Mouse (Mus musculus) granulocyte monocyte progenitor cell, adult 5-6 weeks (primary cell): ENCODE results near the gene Abcf3. TPM values are rescaled to one million over a fixed set of nuclear protein-coding genes. Genes with fewer than 3 reads are reported as not detected.

Experiments
- ATAC-seq: replicated peaks from 2 replicates; pipeline ENCODE4 v1.8.0; 2016; ENCODE audit warnings: mild to moderate bottlenecking, moderate TSS enrichment, inconsistent platforms; ENCODE audit not compliant: poor library complexity, severe bottlenecking
- total RNA-seq, 2 experiments: library from RNA; stranded (forward) in 1 of 2; stranded (reverse) in 1 of 2; fragments of 200-712, 200-1000 nt in 1 of 2; fragments of >200 nt in 1 of 2; fragmentation: Nextera tagmentation in 1 of 2; gene quantifications; 2 replicates each; pipeline ENCODE4 v1.2.3; 2014 to 2017

The Abcf3 gene
- total RNA-seq (2014; fragmentation: Nextera tagmentation) = 33.0 and 42.3 TPM in 2 replicates
- 55.1 and 96.9 TPM in 2 replicates for total RNA-seq (2017)

DNA sequence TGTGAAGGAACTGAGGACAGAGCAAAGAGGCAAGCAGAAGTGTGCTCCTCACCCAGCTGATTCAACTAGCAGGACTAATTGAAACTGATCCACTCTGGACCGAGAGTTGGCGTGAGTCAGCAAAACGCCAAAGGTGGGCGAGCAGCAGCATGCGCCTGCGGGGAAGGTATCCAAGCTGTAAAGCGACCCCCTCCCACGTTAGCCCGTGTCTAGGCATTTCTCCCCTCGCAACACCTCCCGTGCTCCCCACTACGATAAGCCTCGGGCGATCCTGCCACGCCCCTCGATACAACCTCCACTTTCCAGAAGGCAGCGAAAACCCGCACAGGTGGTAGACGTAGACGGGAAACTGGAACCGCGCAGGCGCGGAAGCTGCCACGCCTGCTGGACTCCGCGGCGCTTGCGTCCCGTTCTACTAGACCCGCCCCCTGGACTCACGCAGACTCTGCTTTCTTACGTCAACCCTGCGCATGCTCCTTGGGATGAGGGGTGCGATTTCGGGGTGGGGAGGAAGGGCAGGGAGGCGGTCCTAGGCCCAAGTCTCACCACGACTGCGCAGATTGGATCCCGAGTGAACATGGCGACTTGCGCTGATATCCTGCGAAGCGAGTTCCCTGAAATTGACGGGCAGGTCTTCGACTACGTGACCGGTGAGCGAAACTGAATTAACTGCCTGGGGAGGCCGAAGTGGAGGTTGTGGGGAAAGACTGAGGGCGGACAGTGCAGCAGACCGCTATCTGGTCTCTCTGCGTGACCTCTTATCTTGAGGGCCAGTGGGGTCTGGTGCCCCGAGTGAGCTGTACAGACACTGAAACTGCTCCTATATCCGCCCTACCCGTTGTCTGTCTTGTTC lies at the start of gene Abcf3:
Gene Abcf3 (plus strand): TSS at position 482 of the 853 bp plus-strand sequence.
- ATAC-seq = peak; percentile 97

DNA sequence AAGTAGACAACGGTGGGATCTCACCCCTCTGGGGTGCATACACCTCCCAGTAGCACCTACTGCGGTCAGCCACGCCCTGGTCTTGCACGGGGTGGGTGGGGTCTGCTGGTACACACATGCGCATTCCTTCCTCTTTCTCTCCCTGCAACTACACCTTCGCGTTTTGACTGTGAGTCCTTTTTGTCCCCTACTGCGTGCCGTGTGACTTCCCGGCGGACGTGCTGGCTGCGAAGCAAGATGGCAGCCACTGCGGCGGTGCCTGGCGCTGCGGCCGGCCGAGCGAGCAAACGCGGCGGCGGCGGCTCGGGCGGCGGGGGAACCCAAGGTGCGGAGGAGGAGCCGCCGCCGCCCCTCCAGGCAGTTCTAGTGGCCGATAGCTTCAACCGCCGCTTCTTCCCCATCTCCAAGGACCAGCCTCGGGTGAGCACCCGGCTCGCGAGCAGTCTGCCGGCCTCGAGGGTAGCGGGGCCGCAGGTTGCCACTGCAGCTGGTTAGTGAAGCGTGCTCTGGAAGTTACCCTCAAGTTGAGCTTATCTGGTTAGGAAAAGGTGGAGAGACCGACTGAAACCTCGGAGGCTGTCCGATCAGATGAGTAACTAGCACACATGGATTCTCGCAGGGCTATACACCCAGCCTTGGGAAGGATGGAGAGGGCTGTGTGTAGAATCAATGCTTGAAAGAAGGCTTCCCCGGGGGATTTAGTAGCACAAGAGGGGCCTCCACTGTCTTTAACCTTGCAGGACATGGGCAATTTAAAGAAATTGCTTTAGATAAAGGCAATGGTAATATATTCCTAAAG lies 49.5 kb upstream of the Abcf3 start, which contains the start of gene Eif2b5:
Gene Eif2b5 (plus strand): TSS at position 141 of the 799 bp plus-strand sequence.
- ATAC-seq = peak; percentile 93

DNA sequence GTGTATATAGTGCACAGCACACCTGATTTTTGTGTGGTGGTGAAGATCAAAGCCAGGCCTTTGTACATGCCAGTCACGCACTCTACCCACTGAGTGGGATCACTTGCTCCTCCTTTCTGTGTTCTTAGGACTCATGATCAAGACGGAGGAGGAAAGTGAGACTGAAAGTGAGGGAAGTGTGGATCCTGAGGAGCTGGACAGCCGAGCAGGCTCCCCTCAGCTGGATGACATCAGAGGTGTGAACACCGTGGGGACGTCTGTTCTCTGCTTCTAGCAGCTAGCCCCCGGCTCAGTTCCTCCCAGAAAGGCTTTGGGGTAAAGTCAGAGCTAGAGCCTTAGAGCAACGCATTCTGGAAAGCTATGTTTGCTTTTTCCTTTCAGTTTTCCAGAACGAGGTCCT lies 42.4 kb upstream of the Abcf3 start:
- ATAC-seq = no peak

DNA sequence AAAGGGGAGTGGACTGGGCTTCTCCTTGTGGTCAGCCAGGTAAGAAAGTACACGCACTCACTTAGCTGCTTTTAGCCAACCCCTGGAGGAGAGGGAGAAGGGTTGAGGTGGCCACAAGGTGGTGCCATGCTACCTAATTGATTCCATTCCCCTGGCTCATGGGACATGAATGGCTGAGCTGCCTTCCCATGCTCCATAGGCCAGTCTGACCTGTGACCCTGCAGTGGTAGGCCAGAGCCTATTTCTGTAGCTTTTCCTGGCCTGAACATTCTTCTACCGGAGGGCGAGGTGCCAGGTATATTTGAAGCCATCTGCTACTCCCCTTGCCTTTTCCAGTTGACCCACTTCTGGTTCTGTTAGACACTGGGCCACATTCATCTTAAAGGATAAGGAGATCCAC lies 39.0 kb upstream of the Abcf3 start:
- ATAC-seq = no peak; the same call in 1 of the 2 replicates

DNA sequence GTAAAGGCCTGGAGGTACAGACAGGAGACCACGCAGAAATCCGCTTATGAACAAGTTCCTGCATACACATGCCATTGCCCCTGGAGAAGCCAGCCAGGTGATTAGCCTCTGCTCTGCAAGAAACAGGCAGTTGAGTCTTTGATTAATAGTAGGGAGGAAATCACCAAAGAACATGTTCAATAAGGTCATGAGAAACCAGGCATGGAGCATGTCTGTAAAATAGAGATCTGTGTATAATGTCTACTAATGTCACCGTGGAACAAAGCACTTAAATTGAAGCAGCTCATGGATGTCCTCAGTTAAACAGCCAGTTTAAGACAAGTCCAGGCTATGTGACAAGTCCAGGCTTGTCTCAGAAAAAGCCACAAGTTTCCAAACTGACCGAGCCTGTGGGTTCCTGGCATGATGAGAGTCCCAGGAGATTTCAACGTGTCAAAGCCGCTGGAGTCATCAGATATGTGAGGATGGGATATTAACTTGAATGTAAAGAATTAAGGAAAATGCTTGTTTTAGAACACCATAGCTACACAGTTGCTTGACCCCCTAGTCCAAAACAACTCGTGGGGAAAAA lies 37.0 kb upstream of the Abcf3 start:
- no peak for ATAC-seq

DNA sequence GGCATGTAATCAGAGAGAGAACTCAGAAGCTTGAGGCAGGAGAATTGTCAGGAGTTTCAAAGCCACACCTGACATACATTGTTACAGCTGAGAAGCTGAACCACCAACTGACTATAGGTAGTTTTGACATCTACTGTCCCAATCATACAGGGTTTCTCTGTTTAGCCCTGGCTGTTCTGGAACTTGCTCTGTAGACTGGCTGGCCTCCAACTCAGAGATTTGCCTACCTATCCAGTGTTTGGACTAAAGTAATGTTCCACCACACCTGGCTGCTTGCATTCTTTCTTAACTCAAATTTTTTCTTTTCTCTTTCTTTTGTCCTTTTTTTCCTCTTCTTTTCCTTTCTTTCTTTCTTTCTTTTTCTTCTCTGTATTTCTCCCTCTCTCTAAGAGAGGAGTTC lies 32.3 kb upstream of the Abcf3 start:
- no peak for ATAC-seq

DNA sequence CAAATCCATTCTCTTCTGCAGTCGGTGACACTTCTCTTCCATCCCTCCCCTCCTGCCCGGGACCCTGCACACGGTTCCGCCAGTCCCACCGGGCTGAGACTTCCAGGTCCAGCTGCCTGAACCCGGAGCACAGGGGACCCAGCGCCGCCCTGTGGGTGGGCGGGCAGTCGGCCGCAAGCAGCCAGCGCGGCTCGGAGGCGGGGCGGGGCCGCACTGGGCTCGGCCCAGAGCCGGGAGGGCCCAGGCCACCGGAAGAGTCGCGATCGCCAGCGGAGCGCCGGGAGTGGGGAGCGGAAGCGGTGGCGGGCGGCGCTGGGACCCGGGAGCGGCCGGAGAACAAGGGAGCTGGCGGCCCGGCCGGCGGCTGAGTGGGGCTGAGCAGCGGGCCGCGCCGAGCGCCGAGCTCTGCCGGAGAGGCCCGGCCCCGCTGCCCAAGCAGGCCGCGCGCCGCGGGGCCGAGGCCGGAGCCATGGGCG lies 31.6 kb upstream of the Abcf3 start, which contains the start of gene Dvl3:
Gene Dvl3 (plus strand): TSS at position 257 of the 476 bp plus-strand sequence.
- ATAC-seq = peak; percentile 96

DNA sequence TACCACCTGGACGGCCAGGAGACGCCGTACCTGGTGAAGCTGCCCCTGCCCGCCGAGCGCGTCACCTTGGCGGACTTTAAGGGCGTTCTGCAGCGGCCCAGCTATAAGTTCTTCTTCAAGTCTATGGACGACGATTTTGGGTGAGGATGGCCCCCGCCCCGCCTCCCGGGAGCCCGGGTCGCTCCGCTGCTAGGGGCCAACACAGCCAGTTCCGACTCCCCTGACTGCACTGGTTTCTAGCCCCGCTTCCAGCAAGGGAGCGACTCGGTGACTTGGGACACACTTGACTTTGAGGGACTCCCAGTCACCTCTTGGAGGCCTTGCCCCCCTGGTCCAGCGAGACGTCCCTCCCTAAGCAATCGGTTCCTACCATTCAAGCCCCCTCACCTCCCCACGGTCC lies 31.2 kb upstream of the Abcf3 start:
- peak; percentile 36; the same call in 1 of the 2 replicates for ATAC-seq

DNA sequence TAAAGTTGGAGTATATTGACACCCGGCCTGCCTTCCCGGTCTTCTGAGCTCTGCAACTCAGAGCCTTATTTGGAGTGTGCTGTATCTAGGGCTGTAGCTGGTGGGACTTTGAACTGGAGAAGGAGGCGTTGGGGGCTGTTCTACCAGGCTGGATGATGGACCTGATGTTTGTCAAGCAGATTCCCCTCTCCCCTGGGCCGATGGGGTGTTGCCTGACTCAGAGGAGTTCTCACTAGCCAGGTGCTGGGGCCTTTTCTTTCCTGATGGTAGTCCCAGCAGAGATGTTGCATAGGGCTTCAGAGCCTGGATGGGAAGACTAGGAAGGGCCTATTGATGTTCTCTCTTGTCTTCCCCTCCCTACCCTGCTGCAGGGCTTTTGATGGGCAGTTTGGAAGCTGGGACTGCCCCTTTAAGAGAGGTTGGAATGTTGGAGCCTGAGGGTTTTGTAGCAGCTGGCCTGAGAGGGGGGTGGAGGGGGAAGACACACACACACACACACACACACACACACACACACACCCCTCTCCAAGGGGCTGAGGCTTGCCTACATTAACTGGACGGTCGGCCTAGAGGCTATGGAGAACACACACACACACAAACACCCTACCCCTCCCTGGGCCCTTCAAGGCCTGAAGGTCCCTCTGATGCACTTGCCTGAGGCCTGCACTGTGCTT lies 30.5 kb upstream of the Abcf3 start:
- 0 out of 2 replicates have a peak, but pooled peaks have one; percentile 3 for ATAC-seq

DNA sequence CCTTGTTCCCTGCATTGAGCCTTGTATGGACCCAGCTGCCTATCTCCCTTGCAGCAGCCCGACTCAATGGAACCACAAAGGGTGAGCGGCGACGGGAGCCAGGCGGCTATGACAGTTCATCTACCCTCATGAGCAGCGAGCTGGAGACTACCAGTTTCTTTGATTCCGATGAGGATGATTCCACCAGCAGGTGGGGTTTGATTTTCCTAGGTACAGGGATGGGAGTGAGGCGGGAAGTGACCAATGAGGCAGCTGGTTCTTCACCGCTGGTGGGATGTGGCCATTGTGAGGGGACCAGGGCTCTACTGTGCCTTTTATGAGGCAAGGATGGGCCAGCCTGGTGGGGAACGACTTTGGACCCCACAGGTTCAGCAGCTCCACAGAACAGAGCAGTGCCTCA lies 24.5 kb upstream of the Abcf3 start:
- ATAC-seq = no peak

DNA sequence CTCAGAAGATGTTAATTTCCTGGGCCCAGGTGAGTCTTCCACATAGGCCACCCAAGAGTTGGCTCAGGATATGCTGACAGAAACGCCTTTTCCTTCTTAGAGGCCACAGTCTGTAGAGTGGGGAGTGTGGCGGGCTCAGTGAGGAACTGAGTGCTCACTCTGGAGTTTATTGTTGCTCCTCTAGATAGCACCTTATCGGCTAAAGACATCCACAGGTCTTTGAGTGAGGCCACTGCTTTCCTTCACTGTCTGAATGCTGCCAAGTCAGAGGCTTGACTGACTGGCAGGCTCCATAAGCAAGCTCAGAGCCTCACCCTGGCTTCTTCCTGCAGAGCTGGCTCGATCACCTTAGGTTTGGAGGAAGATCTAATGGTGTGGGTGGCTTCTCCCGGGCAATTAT lies 19.6 kb upstream of the Abcf3 start:
- ATAC-seq = no peak

DNA sequence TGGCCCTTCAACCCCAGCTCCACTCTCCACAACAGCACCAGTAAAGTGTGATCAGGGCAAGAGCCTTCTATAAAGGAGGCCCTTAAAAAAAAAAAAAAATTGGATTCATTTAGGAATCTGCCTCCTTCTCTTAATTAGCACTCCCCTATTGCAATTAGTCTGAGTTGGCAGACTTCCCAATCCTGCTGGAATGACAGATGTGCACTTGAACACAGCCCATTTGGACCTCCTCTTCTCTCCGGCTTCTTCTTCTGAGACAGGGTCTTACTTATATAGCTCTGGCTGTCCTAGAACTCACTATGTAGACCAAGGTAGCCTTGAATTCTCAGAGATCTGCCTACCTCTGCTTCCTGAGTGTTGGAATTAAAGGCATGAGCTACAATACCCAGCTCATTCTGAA lies 19.0 kb upstream of the Abcf3 start:
- ATAC-seq = no peak

DNA sequence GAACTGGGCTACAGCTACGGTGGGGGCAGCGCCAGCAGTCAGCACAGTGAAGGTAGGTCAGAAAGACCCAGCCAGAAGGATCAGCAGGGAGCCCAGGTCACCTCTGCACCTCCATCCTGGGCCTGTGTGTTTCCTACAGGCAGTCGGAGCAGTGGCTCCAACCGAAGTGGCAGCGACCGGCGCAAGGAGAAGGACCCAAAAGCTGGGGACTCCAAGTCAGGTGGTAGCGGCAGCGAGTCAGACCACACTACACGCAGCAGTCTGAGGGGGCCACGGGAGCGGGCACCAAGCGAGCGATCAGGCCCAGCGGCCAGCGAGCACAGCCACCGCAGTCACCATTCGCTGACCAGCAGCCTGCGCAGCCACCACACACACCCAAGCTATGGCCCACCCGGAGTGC lies 17.4 kb upstream of the Abcf3 start:
- no peak for ATAC-seq

DNA sequence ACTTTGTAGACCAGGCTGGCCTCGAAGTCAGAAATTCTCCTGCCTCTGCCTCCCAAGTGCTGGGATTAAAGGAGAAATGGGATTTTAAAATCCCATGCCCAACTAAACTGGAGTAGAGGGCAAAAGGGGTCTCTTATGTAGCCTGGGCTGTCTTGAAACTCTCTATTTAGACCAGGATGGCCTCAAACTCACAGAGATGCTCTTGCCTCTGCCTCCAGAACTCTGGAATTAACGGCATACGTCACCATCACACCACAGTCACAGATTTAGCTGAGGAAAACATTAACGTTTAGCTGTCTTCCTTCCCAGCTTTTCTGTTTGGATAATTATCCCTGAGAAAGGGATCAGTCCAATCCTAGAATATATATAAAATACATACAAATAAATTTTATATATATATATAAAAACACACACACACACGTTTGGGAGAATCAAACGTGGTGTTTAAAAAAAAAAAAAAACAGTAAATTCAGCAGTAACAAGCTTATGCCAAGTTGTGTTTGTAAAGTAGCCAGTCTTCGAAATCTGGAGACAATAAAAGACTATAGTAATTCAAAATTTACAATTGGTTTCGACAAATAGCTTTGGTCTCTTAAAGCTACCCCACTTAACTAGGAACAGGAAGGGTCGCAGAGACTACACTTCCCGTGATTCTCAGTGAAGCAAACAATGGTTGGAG lies 13.6 kb upstream of the Abcf3 start:
- ATAC-seq = no peak

DNA sequence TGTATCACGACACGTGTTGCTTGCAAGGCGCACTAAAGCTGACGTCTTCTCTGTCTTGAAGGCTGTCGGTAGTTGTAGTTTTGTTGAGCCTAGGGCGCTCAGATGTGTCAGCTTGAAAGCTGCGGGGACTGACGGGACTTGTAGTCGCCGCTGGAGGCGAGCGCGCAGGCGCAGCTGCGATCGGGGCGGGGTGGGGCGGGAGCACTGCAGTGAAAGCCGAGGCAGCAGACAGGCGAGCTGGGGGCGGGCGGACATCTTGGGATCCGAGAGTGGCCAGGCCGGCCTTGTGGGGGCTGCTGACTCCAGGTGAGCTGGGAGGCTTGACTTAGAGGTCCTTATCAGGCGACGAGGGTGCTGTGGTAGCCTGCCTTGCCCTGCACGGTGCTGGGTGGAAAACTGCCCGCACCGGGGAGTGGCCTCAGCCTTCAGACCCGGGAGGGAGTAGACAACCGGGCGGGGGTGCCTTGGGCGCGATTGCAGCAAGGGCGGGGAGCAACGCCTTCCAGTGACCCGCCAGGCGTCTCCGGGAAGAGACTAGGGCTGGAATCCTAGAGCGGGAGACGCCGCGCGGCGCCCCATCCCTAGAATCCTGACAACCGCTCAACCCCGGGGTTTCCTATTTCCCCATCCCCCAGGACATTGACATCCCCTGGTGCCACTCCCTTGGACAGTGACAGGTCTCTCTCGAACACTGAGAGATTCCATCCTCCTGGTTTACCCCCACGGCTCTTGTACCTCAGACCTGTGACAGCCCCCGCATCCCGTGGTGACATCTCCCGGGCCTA lies 12.9 kb upstream of the Abcf3 start, which contains the start of gene Ap2m1:
Gene Ap2m1 (plus strand): TSS at position 183 of the 785 bp plus-strand sequence.
- ATAC-seq = peak; percentile 89

DNA sequence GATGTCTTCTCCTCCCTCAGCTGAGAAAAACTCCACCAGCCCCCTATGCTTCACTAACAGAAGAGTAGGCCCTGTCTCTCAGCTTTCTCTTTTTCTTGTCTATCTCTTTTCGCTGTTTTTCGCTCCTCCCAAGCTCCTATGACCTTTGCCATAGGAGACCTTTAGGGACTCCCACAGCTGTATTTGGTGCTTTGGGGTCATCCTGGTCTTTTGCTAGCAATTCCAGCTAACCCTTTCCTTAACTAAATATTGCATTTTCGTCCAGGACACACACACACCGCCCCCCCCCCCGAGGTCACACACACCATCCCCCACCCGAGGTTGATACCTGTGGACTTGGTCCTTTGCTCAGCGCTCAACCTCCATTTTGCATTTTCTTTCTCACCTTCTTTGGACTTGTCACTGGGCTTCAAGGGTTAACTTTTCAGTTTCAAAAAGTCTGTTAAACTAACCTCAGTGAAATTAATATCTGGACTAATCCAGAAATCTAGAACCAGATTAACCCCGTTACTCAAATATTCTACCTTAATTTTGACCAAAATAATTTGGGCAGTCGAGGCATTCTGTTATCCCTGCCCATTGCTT lies 12.2 kb upstream of the Abcf3 start:
- no peak for ATAC-seq

DNA sequence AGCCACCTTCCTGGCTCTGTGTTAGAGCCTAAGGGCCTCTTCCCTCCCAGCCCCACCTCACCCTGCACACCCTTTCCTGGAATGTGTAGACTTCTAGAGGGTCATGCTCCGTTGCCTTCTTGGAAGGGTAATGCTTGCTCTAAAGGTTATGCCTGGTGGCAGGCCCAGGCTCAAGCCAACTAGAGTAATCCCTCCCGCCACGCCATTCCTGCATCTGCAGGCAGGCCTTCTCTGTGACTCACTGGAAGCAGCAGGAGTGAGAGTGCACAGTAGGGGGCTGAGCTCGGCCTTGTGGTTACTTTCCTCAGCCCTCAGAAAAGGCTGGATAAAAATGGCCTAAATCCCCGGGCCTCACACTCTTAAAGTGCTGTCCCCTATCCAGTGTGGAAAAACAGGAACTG lies 11.3 kb upstream of the Abcf3 start:
- peak; percentile 4 for ATAC-seq

DNA sequence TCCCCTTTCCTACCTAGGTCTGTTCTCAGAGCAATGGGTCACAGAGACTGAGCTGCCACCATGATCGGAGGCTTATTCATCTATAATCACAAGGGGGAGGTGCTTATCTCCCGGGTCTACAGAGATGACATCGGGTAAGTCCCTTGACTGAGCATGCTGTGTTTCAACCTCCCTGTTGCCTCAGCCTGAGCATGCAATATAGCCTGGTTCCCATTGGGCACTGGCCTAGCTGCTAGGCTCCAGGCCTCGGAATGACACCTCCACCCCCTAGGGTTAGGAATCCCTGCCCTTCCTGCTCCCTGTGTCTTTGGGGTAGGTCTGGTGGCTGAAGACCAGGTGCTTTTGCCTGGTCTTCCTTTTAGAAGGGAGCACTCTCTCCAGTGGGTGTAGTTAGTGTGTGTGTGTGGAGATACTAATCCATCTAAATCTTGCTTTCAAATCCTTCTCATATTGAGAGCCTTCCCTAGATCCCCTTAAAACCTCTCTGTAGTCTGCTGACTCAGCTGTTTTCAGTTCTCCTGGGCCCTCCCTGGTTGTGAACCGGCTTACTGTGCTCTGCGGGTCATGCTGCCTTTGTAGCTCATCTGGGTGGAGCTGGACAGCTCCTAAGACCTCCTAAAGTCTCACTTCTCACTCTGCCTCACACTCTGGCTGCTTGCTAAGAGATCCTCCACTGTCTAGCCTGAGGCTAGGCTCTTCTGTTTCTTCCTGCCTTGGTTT lies 10.6 kb upstream of the Abcf3 start:
- 0 out of 2 replicates have a peak, but pooled peaks have one; percentile 16 for ATAC-seq
